Mouse (Mus musculus) megakaryocyte progenitor cell, adult 5-6 weeks (primary cell): ENCODE results near the gene Neu2. TPM values are rescaled to one million over a fixed set of nuclear protein-coding genes. Genes with fewer than 3 reads are reported as not detected.
"Not testable (repeated sequence)": the region's sequence is repeated elsewhere in the genome, so short reads cannot be mapped to it uniquely, and the experiment has no call there.

Experiments used
- ATAC-seq: replicated peaks from 2 replicates; pipeline ENCODE4 v1.8.0; 2016; ENCODE audit warnings: mild to moderate bottlenecking, moderate TSS enrichment, inconsistent platforms; ENCODE audit not compliant: poor library complexity
- total RNA-seq, 2 experiments: library from RNA; stranded (forward) in 1 of 2; stranded (reverse) in 1 of 2; fragments of 157-497, 149-512 nt in 1 of 2; fragments of 200-1000 nt in 1 of 2; gene quantifications; 2 replicates each; pipeline versions ENCODE4 v1.2.3 to v1.2.4; 2015 to 2017

Gene Neu2
- not detected in 2 replicates for total RNA-seq (2015)
- total RNA-seq (2017), result not detected in 2 replicates

DNA sequence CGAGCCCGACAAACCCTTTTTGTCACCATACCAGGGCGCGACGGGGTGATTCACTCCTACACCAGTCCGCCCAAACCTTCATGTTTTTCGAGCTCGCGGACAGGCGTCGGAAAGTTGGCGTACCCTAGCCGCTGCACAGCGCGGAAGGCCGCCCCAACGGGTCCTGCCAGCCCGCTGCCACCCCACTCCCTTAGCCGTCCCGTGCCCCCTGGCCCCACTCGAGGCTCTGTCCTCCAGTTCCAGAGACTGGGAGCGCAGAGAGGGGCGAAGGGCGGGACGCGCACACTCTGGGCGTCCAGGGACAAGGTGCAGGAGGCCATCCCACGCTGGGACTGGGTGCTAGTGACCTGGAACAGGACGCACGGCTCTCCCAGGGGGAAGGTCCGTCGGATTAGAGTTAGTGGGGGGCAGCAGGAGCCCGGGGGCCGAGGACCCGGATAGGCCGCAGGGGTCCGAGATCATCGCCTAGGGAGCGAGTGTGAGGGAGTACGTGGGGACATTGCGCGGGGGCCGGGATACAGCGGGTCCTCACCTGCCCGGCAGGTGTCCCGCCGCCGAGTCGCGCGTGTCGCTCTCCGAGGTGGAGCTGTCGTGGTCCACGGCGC, at the start of gene Neu2:
Gene Neu2 (plus strand): TSS at position 329 of the 605 bp plus-strand sequence.
- no peak for ATAC-seq

DNA sequence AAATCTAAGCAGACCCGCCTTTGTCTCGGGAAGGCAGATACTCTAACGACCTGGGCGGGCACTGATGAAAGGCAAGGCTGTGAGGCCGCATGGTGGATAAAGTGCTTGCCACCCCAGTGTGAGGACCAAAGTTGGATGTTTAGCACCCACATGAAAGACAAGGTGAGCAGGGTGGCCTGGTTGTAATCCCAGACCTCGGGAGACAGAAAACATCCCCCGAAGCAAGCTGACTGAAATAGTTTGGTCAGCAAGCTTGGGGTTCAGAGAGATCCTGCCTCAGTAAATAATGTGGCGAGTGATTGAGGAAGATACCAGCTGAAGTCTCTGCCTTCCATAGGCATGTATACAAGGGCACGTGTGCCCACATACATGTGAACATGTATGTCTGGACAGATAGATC, 42.2 kb upstream of the Neu2 start:
- ATAC-seq, result no peak

DNA sequence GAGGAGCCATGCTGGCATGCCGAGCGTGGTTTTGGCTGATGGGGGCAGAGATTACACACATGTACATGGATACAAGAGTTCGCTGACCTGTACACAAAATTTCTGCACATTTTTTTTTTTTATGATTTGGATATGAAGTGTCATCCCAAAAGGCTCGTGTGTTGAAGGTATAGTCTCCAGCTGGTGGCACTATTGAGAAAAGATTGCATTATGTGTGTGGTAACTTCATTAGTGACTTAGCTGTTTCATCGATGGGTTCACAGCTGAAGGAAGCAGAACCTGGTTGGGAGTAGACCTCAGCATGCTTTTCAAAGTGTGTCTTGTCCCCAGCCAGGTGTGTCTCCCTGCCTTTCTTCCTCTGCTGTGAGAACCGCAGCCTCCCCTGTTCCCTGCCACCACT, 41.4 kb upstream of the Neu2 start:
- ATAC-seq, result peak; percentile 71

DNA sequence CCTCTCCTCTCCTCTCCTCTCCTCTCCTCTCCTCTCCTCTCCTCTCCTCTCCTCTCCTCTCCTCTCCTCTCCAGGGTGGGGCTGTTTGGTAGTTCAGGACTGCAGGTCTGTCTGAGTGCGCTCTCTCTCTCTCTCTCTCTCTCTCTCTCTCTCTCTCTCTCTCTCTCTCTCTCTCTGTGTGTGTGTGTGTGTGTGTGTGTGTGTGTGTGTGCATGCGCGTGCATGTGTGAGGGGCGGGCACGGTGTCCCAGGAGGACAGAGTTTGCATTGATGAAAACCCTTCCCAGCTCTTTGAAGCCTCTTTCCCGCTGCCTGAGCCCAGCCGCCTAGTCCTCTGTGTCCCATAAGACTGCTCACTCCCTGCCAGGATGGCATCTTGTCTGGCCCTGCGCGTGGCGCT, 39.7 kb upstream of the Neu2 start, which contains the start of gene Snorc:
Gene Snorc (plus strand): TSS at position 301 of the 400 bp plus-strand sequence.
- not testable (repeated sequence) for ATAC-seq

DNA sequence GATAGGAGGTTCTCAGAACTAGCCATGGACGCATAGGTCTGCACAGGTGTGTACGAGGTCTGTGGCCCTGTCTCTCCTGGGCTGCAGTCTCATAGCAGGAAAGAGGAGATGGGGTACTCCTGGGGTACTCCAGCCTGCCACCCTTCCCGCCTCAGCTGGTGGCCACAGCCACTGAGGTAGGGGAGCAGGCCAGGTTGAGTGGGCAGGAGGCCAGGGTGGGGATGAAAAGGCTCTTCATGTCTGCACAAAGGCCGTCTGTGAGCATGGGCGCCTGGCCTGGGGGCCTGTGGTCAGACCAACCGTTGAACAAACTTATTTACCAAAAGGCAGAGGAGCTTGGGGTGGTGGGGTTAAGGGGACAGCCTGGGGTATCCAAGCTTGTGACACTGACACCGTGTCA, 37.8 kb upstream of the Neu2 start:
- no peak for ATAC-seq

DNA sequence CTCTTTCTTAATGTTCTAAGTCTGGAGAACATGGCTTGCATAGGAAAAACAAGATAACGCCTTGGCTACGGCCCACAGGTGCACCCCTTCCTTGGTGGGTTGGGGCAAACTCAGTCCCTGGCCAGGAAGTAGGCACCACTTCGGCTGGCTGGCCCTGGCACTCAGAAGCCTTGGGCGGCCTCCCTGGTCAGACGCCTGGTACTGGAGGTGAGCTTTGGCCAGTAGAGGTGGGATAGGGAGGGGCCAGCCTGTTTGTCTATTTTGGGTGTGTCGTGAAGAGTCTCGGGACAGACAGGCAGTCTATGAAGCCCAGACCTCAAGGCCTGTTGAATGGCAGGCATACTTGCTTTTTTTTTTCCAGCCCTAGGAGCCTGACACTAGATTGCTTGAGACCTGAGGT, 37.1 kb upstream of the Neu2 start:
- ATAC-seq, result no peak

DNA sequence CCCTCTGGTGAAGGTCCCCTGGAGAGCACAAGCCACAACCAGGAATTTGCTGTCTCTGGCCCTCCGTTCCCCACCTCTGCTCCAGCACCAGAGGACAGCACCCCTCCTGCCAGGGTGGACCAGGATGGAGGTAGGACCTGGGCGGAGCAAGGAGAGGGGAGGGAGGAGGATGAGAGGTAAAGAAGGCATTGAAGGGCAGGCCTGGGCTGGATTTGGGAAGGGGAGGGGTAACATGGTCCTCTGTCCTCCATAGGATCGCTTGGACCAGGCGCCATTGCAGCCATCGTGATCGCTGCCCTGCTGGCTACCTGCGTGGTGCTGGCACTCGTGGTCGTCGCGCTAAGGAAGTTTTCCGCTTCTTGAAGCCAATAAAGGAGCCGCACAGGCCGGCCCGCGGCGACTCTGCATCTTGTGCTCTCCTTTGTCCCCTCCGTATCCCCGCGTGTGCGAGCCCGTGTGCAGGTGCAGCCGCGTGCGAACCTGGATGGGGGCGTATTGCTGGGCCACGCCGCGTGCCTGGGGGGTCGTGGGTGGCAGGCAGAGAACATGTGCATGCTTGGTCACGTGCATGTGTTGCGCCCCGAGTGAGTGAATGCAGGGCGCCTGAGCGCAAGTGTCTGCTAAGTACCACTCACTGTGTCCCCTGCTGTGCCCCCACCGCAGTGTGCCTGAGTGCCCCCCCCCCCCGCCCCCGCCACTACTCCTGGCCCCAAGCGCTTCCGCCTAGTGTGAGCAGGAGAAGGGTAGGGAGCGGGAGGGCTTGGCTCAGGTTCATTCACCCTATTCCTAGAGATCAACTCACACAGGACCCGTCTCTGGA, 34.4 kb upstream of the Neu2 start:
- ATAC-seq, result no peak

DNA sequence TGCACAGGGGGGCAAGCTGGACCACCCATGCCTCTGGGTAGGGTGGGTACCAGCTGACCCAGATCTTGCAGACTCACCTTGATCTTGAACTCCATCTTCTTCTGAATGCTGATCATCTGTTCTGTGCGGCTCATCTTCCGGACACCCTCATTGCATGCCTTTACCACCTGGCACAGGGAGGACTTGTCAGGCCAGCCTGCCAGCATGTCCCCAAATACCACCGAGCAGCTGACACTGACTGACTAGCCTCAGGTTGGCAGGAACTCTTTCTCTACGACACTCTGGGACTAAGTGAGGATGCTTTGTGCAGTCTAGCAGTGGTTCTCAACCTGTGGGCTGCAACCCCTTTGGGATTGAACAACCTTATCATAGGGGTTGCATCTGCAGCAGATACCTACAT, 27.1 kb upstream of the Neu2 start:
- no peak for ATAC-seq

DNA sequence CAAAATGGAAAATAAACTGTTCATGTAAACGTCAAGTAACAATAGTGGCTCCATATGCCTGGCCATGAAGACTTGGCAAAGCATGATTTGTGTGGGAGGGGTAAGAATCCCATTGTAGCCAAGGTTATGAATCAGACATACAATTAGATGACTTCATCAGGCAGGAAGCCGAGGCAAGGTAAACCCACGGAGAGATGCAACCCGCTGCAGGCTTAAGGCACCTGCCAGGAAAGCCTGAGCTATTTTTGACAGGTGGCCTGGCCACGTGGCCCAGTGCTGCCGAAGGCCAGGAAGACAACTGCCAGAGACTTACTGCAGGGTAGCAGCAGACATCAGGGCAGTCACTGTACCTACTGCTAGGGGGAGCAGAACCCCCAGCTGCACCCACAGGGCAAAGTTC, 23.3 kb upstream of the Neu2 start:
- no peak for ATAC-seq

DNA sequence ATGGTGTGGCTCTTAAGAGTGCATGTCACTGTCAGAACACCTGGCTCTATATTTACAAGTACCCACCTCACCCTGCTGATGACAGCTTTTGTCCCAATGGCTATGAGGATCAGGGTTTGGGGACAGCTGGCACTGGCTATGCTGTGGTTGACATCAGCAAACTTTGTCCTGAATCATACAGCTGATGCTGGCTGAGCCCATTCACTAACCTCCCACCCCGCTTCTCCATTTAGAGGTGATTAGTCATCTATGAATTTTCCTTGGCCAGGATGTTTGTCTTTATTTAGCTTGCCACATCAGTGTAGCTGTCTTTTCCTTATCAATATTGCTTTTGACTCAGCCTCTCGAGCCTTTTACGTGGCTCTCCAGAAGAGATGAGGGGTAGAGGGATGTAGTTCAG, 17.4 kb upstream of the Neu2 start:
- ATAC-seq, result no peak

DNA sequence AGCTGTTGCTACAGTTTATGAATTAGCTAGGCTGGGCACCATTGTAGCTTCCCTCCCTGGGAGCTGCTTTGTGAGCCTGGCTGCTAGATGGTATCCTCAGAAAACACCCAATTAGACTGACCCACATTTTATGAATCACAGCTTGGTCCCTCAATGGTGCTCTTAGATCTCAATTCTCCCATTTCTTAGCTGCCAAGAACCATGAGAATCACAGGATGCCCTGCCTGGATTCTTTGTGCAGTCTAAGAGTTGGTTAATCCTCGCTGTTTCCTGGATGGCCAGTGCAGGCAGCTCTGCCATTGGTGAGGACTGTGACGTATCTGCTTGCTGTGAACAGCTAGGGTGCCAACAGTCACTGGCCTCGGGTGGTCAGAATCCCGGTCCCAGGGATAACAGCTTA, 16.1 kb upstream of the Neu2 start:
- ATAC-seq, result no peak

DNA sequence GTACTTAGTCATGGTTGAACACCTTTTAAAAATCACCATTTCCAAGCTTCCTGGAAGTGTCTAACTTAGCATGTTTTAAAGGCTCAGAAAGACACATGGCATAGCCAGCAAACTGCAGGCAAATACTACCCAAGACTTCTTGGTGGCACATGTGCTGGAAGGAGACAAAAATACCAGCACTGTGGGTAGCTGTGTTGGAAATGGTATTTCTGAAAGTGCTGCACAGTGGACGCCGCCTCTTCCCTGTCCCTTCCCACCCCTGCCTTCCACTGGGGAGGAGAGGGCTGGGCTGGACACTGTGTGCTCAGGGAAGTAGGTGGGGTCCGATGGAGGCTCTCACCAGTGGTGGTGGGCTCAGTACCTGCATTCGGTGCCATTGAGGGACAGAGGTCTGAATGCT, 4.2 kb upstream of the Neu2 start:
- no peak for ATAC-seq

DNA sequence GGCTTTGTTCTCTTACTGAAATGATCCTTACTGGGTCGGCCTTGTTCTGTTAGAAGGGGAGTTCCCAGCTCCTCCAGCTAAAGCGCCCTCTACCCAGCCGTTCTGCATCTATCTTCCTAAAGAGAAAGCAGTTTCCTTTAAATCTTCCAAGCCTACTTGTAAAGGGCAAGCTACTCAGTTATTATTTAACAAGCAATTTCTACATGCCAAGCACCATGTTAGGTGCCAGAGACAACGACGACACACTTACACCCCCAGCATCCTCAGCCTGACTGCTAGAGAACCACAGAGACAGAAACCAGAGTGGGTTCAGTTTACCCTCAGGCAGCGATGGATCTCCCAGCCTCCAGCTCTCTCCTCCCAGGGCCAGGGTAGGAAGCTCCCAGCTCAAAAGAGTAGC, 1.8 kb upstream of the Neu2 start:
- no peak for ATAC-seq

DNA sequence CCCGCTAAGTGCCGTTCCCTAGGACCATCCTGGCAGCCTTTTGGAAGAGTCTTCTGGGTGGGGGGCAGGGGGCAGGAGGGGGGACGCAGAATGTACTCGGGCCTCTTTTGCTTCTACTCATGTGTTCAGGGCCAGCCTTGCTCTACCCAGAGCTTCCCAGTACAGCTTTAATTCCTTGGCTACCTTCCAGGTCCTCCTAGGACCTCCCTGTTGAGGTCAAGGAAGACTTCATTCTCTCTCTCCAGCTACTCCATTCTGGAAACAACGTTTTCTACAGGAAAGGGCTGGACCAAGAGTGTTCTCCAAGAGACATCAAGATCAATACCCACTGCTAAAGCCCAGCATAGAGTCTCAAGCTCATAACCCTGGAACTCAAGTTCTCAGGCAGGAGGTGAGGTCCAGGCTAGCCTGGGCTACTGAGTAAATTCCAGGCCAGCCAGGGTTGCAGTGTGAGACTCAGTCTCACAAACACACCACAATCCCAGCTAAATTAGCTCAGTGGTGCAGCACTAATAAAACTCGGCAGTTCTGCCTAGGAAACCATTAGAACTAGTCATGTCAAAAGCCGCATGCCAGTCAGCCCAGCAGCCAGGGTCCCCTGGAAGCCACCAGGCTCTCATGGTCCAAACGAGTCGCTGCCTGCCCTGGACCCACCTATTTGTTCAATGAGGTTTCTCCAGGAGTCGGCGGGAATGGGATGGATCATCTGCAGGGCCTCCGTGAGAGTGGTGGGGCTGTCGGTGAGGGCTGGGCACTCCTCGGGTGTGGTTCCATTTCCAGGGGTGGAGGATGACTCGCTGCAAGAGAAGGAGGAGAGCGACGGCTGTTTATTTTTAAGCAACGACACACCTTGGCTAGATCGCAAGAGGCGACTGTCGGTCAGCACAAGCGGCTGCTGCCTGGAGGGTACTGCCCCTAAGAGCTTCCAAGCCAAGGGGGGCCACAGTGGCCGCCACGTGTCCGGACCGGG, 813 bp upstream of the Neu2 start:
- ATAC-seq, result no peak

DNA sequence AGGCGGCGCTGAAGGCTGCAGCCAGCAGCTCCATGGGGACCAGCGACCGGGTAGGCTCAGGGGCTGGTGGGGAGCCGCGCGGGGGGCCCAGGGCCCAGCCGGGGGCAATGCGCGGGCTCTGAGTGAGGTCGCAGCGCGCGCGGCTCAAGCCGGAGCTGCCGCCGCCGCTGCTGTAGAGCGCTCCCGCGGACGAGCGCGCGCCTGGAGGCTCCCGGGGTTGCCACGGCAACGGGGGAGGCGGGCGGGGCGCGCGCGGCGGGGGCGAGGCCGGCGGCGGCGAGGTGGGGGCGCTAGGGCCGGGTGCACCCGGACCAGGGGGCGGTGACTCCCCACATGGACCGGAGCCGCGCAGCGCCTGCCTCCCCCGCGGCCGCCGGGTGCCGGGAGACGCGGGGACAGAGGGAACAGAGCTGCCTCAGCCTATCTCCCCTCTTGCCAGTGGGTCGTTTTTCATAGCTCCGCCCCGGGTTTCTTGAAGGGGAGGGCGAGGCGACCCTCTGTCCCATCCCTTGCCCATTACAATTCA, 540 bp downstream of the Neu2 start:
- no peak for ATAC-seq

DNA sequence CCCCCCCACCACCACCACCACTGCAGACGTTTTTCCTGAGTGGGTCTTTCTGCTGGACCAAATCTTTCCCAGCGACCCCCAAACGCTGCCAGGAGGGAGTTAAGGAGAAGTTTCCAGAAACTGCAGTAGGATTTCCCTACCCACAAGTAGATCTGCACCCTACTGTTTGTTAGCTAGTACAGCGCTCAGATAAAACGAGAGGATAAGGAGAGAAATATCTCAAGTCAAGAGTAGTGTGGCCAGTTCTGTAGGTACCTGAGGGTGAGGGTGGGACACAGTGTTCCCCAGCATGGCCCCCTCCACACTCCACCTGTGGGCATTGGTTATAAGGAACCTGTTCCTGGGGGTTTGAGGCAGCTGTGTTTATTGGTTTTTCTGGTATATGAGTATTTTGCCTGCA, 1.2 kb downstream of the Neu2 start:
- no peak for ATAC-seq

DNA sequence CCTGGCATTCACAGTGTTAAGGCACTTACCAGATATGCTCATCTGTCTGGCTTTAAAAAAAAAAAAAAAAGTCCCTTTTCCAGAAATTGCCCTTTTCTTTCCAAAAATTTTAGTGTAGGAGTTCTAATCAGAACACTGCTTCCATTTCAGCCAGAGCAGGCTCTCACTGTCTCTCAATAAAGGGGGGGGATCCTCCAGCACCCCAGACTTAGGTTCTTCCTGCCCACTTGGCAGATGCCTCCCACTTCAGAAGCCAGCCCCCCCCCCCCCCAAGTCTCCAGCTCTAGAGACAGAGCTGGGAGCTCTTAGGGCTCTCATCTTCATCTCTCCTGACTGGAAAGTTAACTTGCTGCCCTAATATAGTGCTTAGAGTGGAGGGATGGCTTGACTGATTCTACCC, 10.8 kb downstream of the Neu2 start:
- ATAC-seq, result no peak

DNA sequence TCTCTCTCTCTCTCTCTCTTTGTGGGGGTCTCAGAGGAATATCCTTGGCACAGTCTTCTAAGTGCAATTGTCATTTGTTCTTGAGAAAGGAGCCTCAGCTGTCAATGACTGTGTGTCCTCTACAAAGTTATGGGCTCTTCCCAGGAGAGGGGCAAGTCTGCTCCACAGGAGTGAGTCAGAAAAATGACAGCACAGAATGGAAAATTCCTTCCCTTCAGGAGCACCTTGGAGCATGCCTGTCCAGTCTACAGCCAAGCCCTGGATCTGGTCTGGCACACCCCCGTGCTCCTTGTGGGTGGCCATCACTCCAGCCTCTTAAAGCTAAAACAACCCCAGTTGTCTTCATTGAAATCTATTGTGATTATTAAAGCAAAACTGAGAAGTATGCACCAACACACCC, 11.8 kb downstream of the Neu2 start:
- no peak for ATAC-seq

DNA sequence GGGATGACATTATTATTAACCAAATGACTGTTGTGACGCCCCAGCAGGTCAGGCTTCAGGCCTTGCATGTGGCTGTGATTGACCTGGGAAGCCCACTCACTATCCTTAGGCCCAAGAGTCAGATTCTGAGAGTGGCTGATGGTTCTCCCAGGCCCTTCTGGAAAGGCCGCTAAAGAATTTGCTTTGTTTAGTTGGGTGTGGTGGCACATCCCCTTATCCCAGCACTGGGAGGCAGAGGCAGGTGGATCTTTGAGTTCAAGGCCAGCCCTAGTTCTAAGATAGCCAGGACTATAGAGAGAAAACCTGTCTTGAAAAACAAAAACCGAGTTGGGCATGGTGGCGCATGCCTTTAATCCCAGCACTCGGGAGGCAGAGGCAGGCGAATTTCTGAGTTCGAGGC, 15.4 kb downstream of the Neu2 start:
- ATAC-seq, result no peak

DNA sequence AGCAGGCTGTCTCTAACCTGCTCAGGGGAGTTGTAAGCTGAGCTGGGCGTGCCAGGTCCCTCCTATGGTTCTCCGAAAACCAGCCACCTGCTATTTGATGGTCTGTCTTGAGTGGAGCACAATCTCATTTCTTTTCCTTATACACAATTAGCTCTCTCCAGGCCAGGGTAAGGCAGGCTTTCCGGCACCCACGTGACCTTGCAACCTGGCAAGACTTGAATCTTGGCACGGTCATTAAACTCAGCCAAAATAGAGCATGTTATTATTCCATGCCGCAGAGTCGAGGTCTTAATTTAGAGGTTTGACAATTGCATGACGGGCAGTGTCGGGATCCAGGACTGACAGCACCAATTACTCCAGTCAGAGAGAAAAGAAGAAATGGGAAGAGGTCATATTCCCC, 17.5 kb downstream of the Neu2 start:
- ATAC-seq, result no peak

DNA sequence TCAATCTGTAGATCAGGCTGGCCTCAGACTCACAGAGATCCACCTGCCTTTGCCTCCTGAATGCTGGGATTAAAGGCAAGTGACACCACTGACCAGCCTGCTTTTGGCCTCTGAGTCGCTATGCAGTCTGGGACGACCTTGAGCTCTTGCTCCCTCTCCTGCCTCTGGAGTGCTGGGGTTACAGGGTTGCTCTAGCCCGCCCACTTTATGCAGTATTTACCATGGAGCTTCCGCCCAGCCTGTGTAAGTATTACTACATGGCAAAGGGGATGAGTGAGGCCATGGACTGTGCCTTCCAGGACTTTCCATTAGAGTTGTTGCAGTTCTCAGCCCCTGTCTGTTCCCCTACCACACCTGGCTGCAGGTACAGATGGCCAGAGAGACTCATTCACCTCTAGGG, 22.7 kb downstream of the Neu2 start:
- no peak for ATAC-seq
